Mouse (Mus musculus): Measurements from ENCODE around the gene Barx1. TPM values are rescaled to one million over a fixed set of nuclear protein-coding genes. Genes with fewer than 3 reads are reported as not detected.

Barx1 gene
- polyA plus RNA-seq (2015; fragmentation: Nextera tagmentation; extraction: Ambion mirVana), result not detected in 2 replicates

DNA sequence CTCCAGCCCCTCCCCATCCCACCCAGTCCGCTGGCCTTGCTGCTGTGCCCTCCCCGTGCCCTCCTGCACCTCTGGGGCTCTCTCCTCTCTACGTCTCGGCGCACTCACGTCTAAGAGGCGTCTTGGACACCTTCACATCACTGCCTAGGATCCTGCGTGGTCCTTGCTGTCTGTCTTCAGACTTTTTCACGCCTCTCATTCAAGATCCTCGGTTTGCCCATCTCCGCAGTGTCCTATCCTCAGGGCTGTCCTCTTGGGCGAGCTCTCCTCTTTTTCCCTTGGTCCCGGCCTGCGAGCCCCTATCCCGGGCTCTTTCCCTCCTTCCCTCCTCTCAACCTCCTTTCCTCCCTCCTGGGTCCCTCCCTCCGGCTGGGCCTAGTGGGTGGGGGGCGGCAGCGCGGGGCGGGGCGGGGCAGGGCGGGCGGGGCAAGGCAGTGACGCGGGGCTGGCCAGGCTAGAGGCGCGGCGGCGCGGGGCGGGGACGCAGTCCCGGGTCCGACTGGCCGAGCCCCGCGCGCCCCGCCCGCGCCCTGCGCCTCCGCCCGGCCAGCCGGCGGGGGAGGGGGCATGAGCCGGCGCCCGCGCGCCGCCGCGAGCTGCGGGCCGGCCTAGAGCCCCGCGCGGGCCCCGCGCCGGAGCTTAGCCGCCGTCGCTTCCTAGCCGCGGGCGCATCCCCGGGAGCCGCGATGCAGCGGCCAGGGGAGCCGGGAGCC, at the start of gene Barx1:
Gene Barx1, plus strand, starts transcription at position 568 of the 713 bp plus-strand sequence.
- H3K27ac ChIP-seq, result no peak within 1 kb of the TSS
- no peaks in the 10 kb centered on the region for H3K9me3 ChIP-seq
- H3K27me3 ChIP-seq (replicated peaks), result peaks cover 81% of the 10 kb centered on the region
- H3K36me3 ChIP-seq (replicated peaks), result no peaks in the 10 kb centered on the region
- ATAC-seq (replicated peaks), result no peak; the same call in 1 of the 2 replicates
- WGBS, result under 1% methylated on average over 51 of the region's 73 CpGs
- peak within 1 kb of the TSS; percentile 32 for H3K4me3 ChIP-seq
- peaks cover 33% of the 10 kb centered on the region for H3K4me1 ChIP-seq
- H3K4me2 ChIP-seq, result peak within 1 kb of the TSS; percentile 55
- H3K9ac ChIP-seq, result no peak within 1 kb of the TSS

DNA sequence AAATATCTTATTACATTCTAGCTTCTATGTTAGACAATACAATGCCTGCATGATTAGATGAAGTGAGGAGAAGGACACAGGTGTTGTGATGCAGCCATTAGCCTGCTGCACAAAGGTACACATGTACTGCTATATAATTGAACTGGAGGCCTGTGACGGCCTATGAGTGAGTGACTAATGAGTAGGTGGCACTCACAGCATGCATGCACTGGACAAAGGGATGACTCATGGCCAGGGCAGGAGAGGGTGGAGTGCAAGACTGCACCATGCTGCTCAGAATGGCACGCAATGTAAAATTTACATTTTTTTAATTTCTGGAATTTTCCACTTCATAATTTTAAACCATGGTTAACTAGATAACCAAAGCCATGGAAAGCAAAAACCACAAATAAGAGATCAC, 48.3 kb upstream of the Barx1 start:
- Histone ChIP-seq H3K27me3 (replicated peaks) (no peaks in the 10 kb centered on the region), H3K27ac (no peak overlapping the region), H3K9me3 (no peaks in the 10 kb centered on the region), H3K9ac (no peak overlapping the region), H3K36me3 (replicated peaks) (no peaks in the 10 kb centered on the region), H3K4me3 (no peak overlapping the region), H3K4me2 (no peak overlapping the region), H3K4me1 (no peaks in the 10 kb centered on the region)
- WGBS, result 82% methylated on average over 2 of the region's 2 CpGs
- ATAC-seq (replicated peaks), result no peak

- no peak overlapping the region for H3K4me3 ChIP-seq
- no peaks in the 10 kb centered on the region for H3K36me3 ChIP-seq (replicated peaks)
- H3K9me3 ChIP-seq, result no peaks in the 10 kb centered on the region
- no peaks in the 10 kb centered on the region for H3K4me1 ChIP-seq
- H3K4me2 ChIP-seq, result no peak overlapping the region
- no peaks in the 10 kb centered on the region for H3K27me3 ChIP-seq (replicated peaks)
- H3K9ac ChIP-seq, result no peak overlapping the region
- no peak for ATAC-seq (replicated peaks)
- no peak overlapping the region for H3K27ac ChIP-seq
These were observed 45.0 kb upstream of the Barx1 start for GRCm38 (mm10) chr13:48617774-48618173.

GRCm38 (mm10) chr13:48618890-48619289, 43.9 kb upstream of the Barx1 start:
- H3K27ac ChIP-seq, result no peak overlapping the region
- no peak overlapping the region for H3K4me2 ChIP-seq
- ATAC-seq (replicated peaks), result no peak
- no peaks in the 10 kb centered on the region for H3K36me3 ChIP-seq (replicated peaks)
- H3K9me3 ChIP-seq, result no peaks in the 10 kb centered on the region
- no peak overlapping the region for H3K4me3 ChIP-seq
- no peak overlapping the region for H3K9ac ChIP-seq
- H3K4me1 ChIP-seq, result peaks cover 1% of the 10 kb centered on the region
- no peaks in the 10 kb centered on the region for H3K27me3 ChIP-seq (replicated peaks)
- 83% methylated on average over 4 of the region's 4 CpGs for WGBS

DNA sequence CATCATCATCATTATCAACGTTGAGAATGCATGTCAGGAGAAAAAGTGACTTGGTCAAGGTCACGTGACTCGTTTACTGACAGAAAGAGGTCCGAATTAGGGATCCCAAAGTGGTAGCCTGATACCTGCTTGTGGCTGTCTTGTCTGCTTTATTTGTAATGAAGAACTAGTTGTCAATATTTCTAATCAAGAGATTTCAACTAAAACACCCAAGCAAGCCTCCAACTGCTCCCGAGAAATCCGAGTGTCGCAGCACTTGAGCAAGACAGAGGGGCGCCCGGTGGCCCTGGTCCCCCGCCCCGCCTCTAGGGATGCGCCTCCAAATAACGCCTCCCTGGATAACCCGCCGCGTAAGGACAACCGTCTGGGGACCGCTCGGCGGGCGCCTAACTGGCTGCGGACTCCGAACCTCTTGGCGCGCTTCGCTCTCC, 37.8 kb upstream of the Barx1 start:
- H3K9ac ChIP-seq, result peak overlapping the region; percentile 90
- H3K27me3 ChIP-seq (replicated peaks), result no peaks in the 10 kb centered on the region
- H3K4me2 ChIP-seq, result peak overlapping the region; percentile 89
- peaks cover 13% of the 10 kb centered on the region for H3K4me1 ChIP-seq
- H3K27ac ChIP-seq, result peak overlapping the region; percentile 93
- H3K4me3 ChIP-seq, result peak overlapping the region; percentile 81
- WGBS, result 2% methylated on average over 26 of the region's 26 CpGs
- ATAC-seq (replicated peaks), result no peak; the same call in 1 of the 2 replicates
- H3K36me3 ChIP-seq (replicated peaks), result no peaks in the 10 kb centered on the region
- no peaks in the 10 kb centered on the region for H3K9me3 ChIP-seq

DNA sequence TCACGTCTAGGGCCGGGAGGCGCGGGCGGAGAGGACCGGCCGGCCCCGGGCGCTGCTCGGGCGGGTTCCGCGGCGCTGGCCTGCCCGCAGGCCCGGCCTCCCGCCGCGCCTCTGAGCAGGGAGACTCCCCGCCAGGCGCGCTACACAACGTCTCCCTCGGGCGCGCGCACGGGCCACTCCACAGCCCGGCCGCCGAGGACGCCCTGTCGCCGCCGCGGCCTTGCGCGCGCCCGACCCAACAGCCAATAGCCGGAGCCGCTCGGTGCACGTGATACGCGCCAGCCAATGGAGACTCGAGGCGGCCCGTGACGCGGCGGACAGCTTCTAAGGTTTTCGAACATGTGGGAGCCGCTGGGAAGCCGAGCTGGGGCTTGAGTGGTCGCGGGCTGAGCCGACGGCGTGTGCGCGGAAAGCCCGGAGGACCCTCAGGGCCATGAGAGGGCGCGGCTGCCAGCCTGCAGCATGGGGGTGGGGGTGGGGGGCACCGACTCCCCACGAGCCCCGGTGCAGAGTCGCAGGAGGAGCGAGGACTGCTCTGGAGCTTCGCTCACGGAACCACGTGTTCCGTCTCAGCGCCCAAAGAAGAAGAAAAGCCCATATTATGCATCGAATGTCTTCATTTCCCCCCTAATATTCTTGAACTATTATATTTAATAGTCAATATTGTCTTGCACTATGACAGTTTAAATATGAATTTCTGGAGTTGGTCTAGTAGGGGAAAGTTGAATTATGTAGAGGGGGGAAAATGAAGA, 37.2 kb upstream of the Barx1 start, which contains the start of gene Ptpdc1:
Gene Ptpdc1, minus strand, starts transcription at position 232 of the 752 bp plus-strand sequence.
- peaks cover 13% of the 10 kb centered on the region for H3K4me1 ChIP-seq
- H3K4me3 ChIP-seq, result peak within 1 kb of the TSS; percentile 81
- WGBS, result 1% methylated on average over 76 of the region's 76 CpGs
- peak within 1 kb of the TSS; percentile 93 for H3K27ac ChIP-seq
- H3K4me2 ChIP-seq, result peak within 1 kb of the TSS; percentile 89
- no peaks in the 10 kb centered on the region for H3K36me3 ChIP-seq (replicated peaks)
- peak; percentile 100 for ATAC-seq (replicated peaks)
- H3K9ac ChIP-seq, result peak within 1 kb of the TSS; percentile 90
- H3K9me3 ChIP-seq, result no peaks in the 10 kb centered on the region
- H3K27me3 ChIP-seq (replicated peaks), result no peaks in the 10 kb centered on the region

GRCm38 (mm10) chr13:48631691-48632090, 31.1 kb upstream of the Barx1 start:
- Histone ChIP-seq H3K4me1 (no peaks in the 10 kb centered on the region), H3K27ac (no peak overlapping the region), H3K36me3 (replicated peaks) (no peaks in the 10 kb centered on the region), H3K9me3 (no peaks in the 10 kb centered on the region), H3K9ac (no peak overlapping the region), H3K4me3 (no peak overlapping the region), H3K4me2 (no peak overlapping the region), H3K27me3 (replicated peaks) (no peaks in the 10 kb centered on the region)
- 77% methylated on average over 5 of the region's 5 CpGs for whole genome bisulfite sequencing
- ATAC-seq (replicated peaks), result no peak

GRCm38 (mm10) chr13:48637706-48638105, 25.1 kb upstream of the Barx1 start:
- no peak for ATAC-seq (replicated peaks)
- 36% methylated on average over 2 of the region's 2 CpGs for WGBS
- no peaks in the 10 kb centered on the region for H3K27me3 ChIP-seq (replicated peaks)

GRCm38 (mm10) chr13:48639570-48639969, 23.2 kb upstream of the Barx1 start:
- ATAC-seq (replicated peaks), result no peak
- H3K4me2 ChIP-seq, result no peak overlapping the region
- H3K9me3 ChIP-seq, result no peaks in the 10 kb centered on the region
- no peak overlapping the region for H3K9ac ChIP-seq
- no peaks in the 10 kb centered on the region for H3K27me3 ChIP-seq (replicated peaks)
- H3K27ac ChIP-seq, result no peak overlapping the region
- no peaks in the 10 kb centered on the region for H3K36me3 ChIP-seq (replicated peaks)
- no peak overlapping the region for H3K4me3 ChIP-seq
- H3K4me1 ChIP-seq, result no peaks in the 10 kb centered on the region

More at GRCm38 (mm10) chr13:48637706-48638105, 25.1 kb upstream of the Barx1 start:
- no peak overlapping the region for H3K9ac ChIP-seq
- H3K4me2 ChIP-seq, result no peak overlapping the region
- no peaks in the 10 kb centered on the region for H3K9me3 ChIP-seq
- no peak overlapping the region for H3K27ac ChIP-seq
- no peaks in the 10 kb centered on the region for H3K36me3 ChIP-seq (replicated peaks)
- no peak overlapping the region for H3K4me3 ChIP-seq
- H3K4me1 ChIP-seq, result no peaks in the 10 kb centered on the region

DNA sequence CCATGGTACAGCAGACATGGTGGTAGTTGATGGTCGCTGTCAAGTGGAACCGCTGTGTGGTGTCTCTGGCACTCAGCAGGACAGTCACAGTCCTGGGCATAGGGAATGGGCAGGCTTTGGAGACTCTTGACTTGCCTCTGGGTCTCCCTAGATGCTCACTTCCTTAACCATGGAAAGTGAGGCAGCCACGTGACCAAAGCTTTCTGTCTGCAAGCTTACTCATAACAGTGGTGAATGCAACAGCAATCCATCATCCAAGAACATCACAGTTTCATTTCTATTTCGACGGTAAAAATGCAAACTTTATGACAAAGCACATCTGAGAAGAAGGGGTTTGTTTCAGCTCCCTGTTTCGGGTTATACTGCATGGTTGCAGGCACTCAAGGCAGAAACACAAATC, 19.7 kb upstream of the Barx1 start:
- no peak overlapping the region for H3K9ac ChIP-seq
- WGBS, result 85% methylated on average over 6 of the region's 6 CpGs
- H3K4me1 ChIP-seq, result no peaks in the 10 kb centered on the region
- no peak for ATAC-seq (replicated peaks)
- no peak overlapping the region for H3K4me2 ChIP-seq
- H3K9me3 ChIP-seq, result no peaks in the 10 kb centered on the region
- H3K27me3 ChIP-seq (replicated peaks), result no peaks in the 10 kb centered on the region
- no peaks in the 10 kb centered on the region for H3K36me3 ChIP-seq (replicated peaks)
- H3K27ac ChIP-seq, result no peak overlapping the region
- no peak overlapping the region for H3K4me3 ChIP-seq

DNA sequence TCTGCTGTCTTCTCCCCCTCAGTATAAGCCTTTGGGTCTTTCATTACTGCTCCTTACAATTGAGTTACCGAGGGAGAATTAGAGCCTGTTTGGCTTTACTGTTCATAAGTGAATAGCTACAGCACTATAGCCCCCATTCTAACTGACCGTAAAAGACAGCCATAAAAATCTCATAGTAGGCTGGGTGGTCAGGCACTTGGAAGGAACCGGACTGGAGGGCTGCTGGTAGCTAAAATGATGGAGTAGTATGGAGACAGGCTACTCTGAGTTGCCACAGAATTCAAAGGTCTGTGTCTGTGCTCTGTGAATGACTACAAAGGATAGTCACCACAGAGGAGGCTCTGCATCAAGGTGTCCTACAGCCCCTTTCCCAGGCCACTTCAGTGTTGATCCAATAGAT, 18.8 kb upstream of the Barx1 start:
- no peak for ATAC-seq (replicated peaks)
- Histone ChIP-seq H3K9ac (no peak overlapping the region), H3K9me3 (no peaks in the 10 kb centered on the region), H3K4me2 (no peak overlapping the region), H3K4me1 (no peaks in the 10 kb centered on the region), H3K27ac (no peak overlapping the region), H3K4me3 (no peak overlapping the region), H3K27me3 (replicated peaks) (no peaks in the 10 kb centered on the region), H3K36me3 (replicated peaks) (no peaks in the 10 kb centered on the region)
- WGBS, result 94% methylated on average over 3 of the region's 3 CpGs

DNA sequence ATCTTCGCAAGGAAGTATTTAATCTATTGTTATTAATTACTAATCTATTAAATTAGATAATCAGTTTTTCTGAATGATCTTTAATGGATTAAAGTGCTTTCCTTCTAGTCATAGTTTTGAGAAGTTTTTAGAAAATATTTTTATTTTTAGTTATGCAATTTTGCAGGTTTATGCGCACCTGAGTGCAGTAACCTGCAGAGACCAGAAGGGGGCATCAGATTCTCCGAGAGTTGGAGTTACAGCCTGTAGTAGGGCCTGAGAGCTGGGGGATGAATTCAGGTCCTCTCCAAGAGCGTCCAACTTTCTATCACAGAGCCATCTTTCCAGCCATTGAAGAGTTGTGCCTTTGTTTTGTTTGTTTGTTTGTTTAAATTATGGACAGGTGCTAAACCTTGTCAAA, 16.1 kb upstream of the Barx1 start:
- H3K9ac ChIP-seq, result no peak overlapping the region
- no peaks in the 10 kb centered on the region for H3K27me3 ChIP-seq (replicated peaks)

More for the DNA sequence above, 16.1 kb upstream of the Barx1 start:
- no peaks in the 10 kb centered on the region for H3K36me3 ChIP-seq (replicated peaks)
- H3K4me1 ChIP-seq, result no peaks in the 10 kb centered on the region
- no peak for ATAC-seq (replicated peaks)
- H3K4me3 ChIP-seq, result no peak overlapping the region
- no peak overlapping the region for H3K4me2 ChIP-seq
- H3K27ac ChIP-seq, result no peak overlapping the region
- 87% methylated on average over 4 of the region's 4 CpGs for WGBS
- no peaks in the 10 kb centered on the region for H3K9me3 ChIP-seq

Measured in midbrain, embryonic 15.5 days (tissue).